Mouse (Mus musculus) lung, embryonic 15.5 days (tissue): Measurements from ENCODE around the gene Ccdc63. TPM values are rescaled to one million over a fixed set of nuclear protein-coding genes. Genes with fewer than 3 reads are reported as not detected.

Source experiments
- ATAC-seq: fragments of 200-750 bp; cut with Nextera tagmentation; 2 replicates; pipeline ENCODE4 v1.8.0; 2017; ENCODE audit warnings: moderate number of reproducible peaks, borderline replicate concordance; ENCODE audit not compliant: low FRiP score, low TSS enrichment; ENCODE audit errors: extremely low read depth
- H3K27ac ChIP-seq: fragments of 300-500 bp; sonication (generic); 2 replicates; pipeline ENCODE4 v1.5.1; 2015; ENCODE audit warnings: moderate library complexity, mild to moderate bottlenecking, inconsistent platforms
- H3K27me3 ChIP-seq: fragments of 300-500 bp; sonication (generic); 2 replicates; pipeline ENCODE4 v1.6.1; 2015; ENCODE audit warnings: inconsistent platforms
- H3K36me3 ChIP-seq: fragments of 300-500 bp; sonication (generic); 2 replicates; pipeline ENCODE4 v1.6.1; 2015; ENCODE audit warnings: inconsistent platforms
- H3K4me1 ChIP-seq: fragments of 300-500 bp; sonication (generic); 2 replicates; pipeline ENCODE4 v1.6.1; 2015; ENCODE audit warnings: inconsistent platforms
- H3K4me2 ChIP-seq: fragments of 300-500 bp; sonication (generic); 2 replicates; pipeline ENCODE4 v1.6.1; 2015; ENCODE audit warnings: inconsistent platforms, mild to moderate bottlenecking, moderate library complexity
- H3K4me3 ChIP-seq: fragments of 300-500 bp; sonication (generic); 2 replicates; pipeline ENCODE4 v1.5.1; 2015; ENCODE audit warnings: mild to moderate bottlenecking, inconsistent platforms
- H3K9ac ChIP-seq: fragments of 300-500 bp; sonication (generic); 2 replicates; pipeline ENCODE4 v1.6.1; 2015; ENCODE audit warnings: inconsistent platforms
- H3K9me3 ChIP-seq: fragments of 300-500 bp; sonication (generic); 2 replicates; pipeline ENCODE4 v1.6.1; 2016; ENCODE audit warnings: inconsistent platforms
- WGBS: fragments of 180-500 bp; shearing (Covaris S2); methylation state at CpG from one replicate; pipeline ENCODE4 v1.1.7; 2015; 5-methylcytosine and 5-hydroxymethylcytosine counted together
- polyA plus RNA-seq: library from polyadenylated mRNA; unstranded; fragments of >200 nt; fragmentation: Nextera tagmentation; extraction: Ambion mirVana; gene quantifications from 2 replicates; pipeline ENCODE4 v1.2.1, GENCODE M21; 2015

Ccdc63 gene
- polyA plus RNA-seq, 1 experiment from 2014 or later = not detected

- peaks cover 3% of the 10 kb centered on the region; the same call in 1 of the 2 replicates for H3K4me1 ChIP-seq
- H3K4me2 ChIP-seq = no peak overlapping the region
These were observed 64.9 kb downstream of the Ccdc63 start for GRCm38 (mm10) chr5:122075736-122076135.

GRCm38 (mm10) chr5:122071997-122072396 is 68.6 kb downstream of the Ccdc63 start:
- Histone ChIP-seq H3K9ac (no peak overlapping the region), H3K9me3 (no peaks in the 10 kb centered on the region), H3K4me2 (no peak overlapping the region), H3K4me3 (no peak overlapping the region), H3K36me3 (no peaks in the 10 kb centered on the region), H3K27me3 (no peaks in the 10 kb centered on the region), H3K4me1 (no peaks in the 10 kb centered on the region; the same call in 1 of the 2 replicates), H3K27ac (no peak overlapping the region)
- no peak for ATAC-seq
- WGBS = 68% methylated on average over 4 of the region's 4 CpGs

More at GRCm38 (mm10) chr5:122075736-122076135, 64.9 kb downstream of the Ccdc63 start:
- WGBS = 51% methylated on average over 3 of the region's 3 CpGs
- Histone ChIP-seq H3K9me3 (no peaks in the 10 kb centered on the region), H3K36me3 (no peaks in the 10 kb centered on the region), H3K27ac (no peak overlapping the region), H3K27me3 (no peaks in the 10 kb centered on the region), H3K4me3 (no peak overlapping the region), H3K9ac (no peak overlapping the region)
- ATAC-seq = no peak

GRCm38 (mm10) chr5:122070963-122071800 is 69.4 kb downstream of the Ccdc63 start:
- no peak for ATAC-seq
- Histone ChIP-seq H3K27me3 (no peaks in the 10 kb centered on the region), H3K9ac (no peak overlapping the region), H3K4me2 (no peak overlapping the region), H3K36me3 (no peaks in the 10 kb centered on the region), H3K4me1 (no peaks in the 10 kb centered on the region; the same call in 1 of the 2 replicates), H3K4me3 (no peak overlapping the region), H3K9me3 (no peaks in the 10 kb centered on the region), H3K27ac (no peak overlapping the region)
- 60% methylated on average over 16 of the region's 16 CpGs for WGBS

- no peak for ATAC-seq
- no peak overlapping the region for H3K4me3 ChIP-seq
- H3K9me3 ChIP-seq = no peaks in the 10 kb centered on the region
- H3K27ac ChIP-seq = no peak overlapping the region
- H3K4me2 ChIP-seq = no peak overlapping the region
- no peaks in the 10 kb centered on the region for H3K27me3 ChIP-seq
- H3K4me1 ChIP-seq = no peaks in the 10 kb centered on the region; the same call in 1 of the 2 replicates
- H3K36me3 ChIP-seq = no peaks in the 10 kb centered on the region
- 74% methylated on average over 13 of the region's 13 CpGs for WGBS
- H3K9ac ChIP-seq = no peak overlapping the region
These were observed 72.1 kb downstream of the Ccdc63 start for GRCm38 (mm10) chr5:122068563-122068962.

GRCm38 (mm10) chr5:122063204-122063933 is 77.3 kb downstream of the Ccdc63 start:
- Histone ChIP-seq H3K4me1 (peaks cover 17% of the 10 kb centered on the region), H3K27ac (no peak overlapping the region), H3K36me3 (no peaks in the 10 kb centered on the region), H3K4me3 (no peak overlapping the region), H3K9me3 (no peaks in the 10 kb centered on the region), H3K9ac (no peak overlapping the region), H3K4me2 (no peak overlapping the region), H3K27me3 (peaks cover 3% of the 10 kb centered on the region; the same call in 1 of the 2 replicates)
- no peak for ATAC-seq
- 68% methylated on average over 25 of the region's 25 CpGs for WGBS

GRCm38 (mm10) chr5:122062479-122062878 is 78.1 kb downstream of the Ccdc63 start:
- H3K36me3 ChIP-seq = no peaks in the 10 kb centered on the region
- H3K27ac ChIP-seq = no peak overlapping the region

GRCm38 (mm10) chr5:122060767-122061333 is 79.8 kb downstream of the Ccdc63 start:
- H3K4me3 ChIP-seq = no peak overlapping the region

More at GRCm38 (mm10) chr5:122062479-122062878, 78.1 kb downstream of the Ccdc63 start:
- H3K9ac ChIP-seq = no peak overlapping the region
- H3K27me3 ChIP-seq = peaks cover 3% of the 10 kb centered on the region; the same call in 1 of the 2 replicates
- ATAC-seq = no peak
- peaks cover 17% of the 10 kb centered on the region for H3K4me1 ChIP-seq
- H3K4me3 ChIP-seq = no peak overlapping the region
- peak overlapping the region; percentile 16 for H3K4me2 ChIP-seq
- no peaks in the 10 kb centered on the region for H3K9me3 ChIP-seq
- WGBS = 17% methylated on average over 12 of the region's 12 CpGs

GRCm38 (mm10) chr5:122059060-122060017 is 81.3 kb downstream of the Ccdc63 start:
- Histone ChIP-seq H3K9me3 (no peaks in the 10 kb centered on the region), H3K27me3 (peaks cover 8% of the 10 kb centered on the region), H3K4me2 (peak overlapping the region; percentile 55), H3K4me1 (peaks cover 17% of the 10 kb centered on the region), H3K36me3 (no peaks in the 10 kb centered on the region), H3K9ac (no peak overlapping the region), H3K27ac (no peak overlapping the region), H3K4me3 (peak overlapping the region; percentile 32)
- no peak for ATAC-seq
- WGBS = 22% methylated on average over 39 of the region's 39 CpGs

More at GRCm38 (mm10) chr5:122060767-122061333, 79.8 kb downstream of the Ccdc63 start:
- no peak overlapping the region for H3K9ac ChIP-seq
- peaks cover 3% of the 10 kb centered on the region; the same call in 1 of the 2 replicates for H3K27me3 ChIP-seq
- ATAC-seq = no peak
- peaks cover 17% of the 10 kb centered on the region for H3K4me1 ChIP-seq
- WGBS = 20% methylated on average over 12 of the region's 12 CpGs
- no peak overlapping the region for H3K27ac ChIP-seq
- H3K9me3 ChIP-seq = no peaks in the 10 kb centered on the region
- H3K36me3 ChIP-seq = no peaks in the 10 kb centered on the region
- 0 out of 2 replicates have a peak overlapping the region, but pooled peaks have one; percentile 21 for H3K4me2 ChIP-seq

Other genes starting within 250 kb of the Ccdc63 start
- 2.4 and 3.6 TPM in 2 replicates for gene Cux2, start 90.7 kb downstream of the Ccdc63 start, polyA plus RNA-seq
- 30.4 and 142 TPM in 2 replicates for gene Myl2, start 39.9 kb downstream of the Ccdc63 start, polyA plus RNA-seq
- 263 and 264 TPM in 2 replicates for gene Ppp1cc, start 17.5 kb upstream of the Ccdc63 start, polyA plus RNA-seq
- 4.0 and 4.7 TPM in 2 replicates for gene Hvcn1, start 66.0 kb upstream of the Ccdc63 start, polyA plus RNA-seq
- gene Tctn1, start 123.6 kb upstream of the Ccdc63 start, polyA plus RNA-seq = 6.3 and 7.0 TPM in 2 replicates
- 7.6 and 8.7 TPM in 2 replicates for gene Pptc7, start 143.5 kb upstream of the Ccdc63 start, polyA plus RNA-seq
- 7.7 and 9.2 TPM in 2 replicates for gene Rad9b, start 213.4 kb upstream of the Ccdc63 start, polyA plus RNA-seq
- gene Vps29, start 213.5 kb upstream of the Ccdc63 start, polyA plus RNA-seq = 211 and 224 TPM in 2 replicates
- gene Gpn3, start 231.1 kb upstream of the Ccdc63 start, polyA plus RNA-seq = 70.5 and 70.7 TPM in 2 replicates
- gene Fam216a, start 231.5 kb upstream of the Ccdc63 start, polyA plus RNA-seq = 72.4 and 74.9 TPM in 2 replicates